Mouse (Mus musculus) liver, embryonic 14.5 days (tissue): ENCODE results near the gene Nfam1. TPM values are rescaled to one million over a fixed set of nuclear protein-coding genes. Genes with fewer than 3 reads are reported as not detected.

Experiments
- ATAC-seq: fragments of 200-750 bp; cut with Nextera tagmentation; 2 replicates; pipeline ENCODE4 v1.8.0; 2017; ENCODE audit warnings: moderate number of reproducible peaks, mild to moderate bottlenecking, moderate library complexity; ENCODE audit not compliant: insufficient read depth
- DNase-seq, 3 experiments: peaks; one replicate each; pipeline ENCODE4 v3.0.0-alpha.2; 2012 to 2013; ENCODE audit warnings: low read depth in 3 of 3, low spot score in 3 of 3
- H3K27ac ChIP-seq: fragments of 300-500 bp; sonication (generic); 2 replicates; pipeline ENCODE4 v1.5.1; 2014; ENCODE audit warnings: moderate library complexity, mild to moderate bottlenecking, control low read depth, inconsistent platforms
- H3K27me3 ChIP-seq: fragments of 300-500 bp; sonication (generic); 2 replicates; pipeline ENCODE4 v1.6.1; 2014; ENCODE audit warnings: mild to moderate bottlenecking, low read length, moderate library complexity; ENCODE audit not compliant: control insufficient read depth, insufficient read depth
- H3K36me3 ChIP-seq: fragments of 300-500 bp; sonication (generic); replicated peaks from 2 replicates; pipeline ENCODE4 v1.6.1; 2014; ENCODE audit warnings: low read depth; ENCODE audit not compliant: control insufficient read depth, insufficient read depth
- H3K4me1 ChIP-seq, 2 experiments: fragments of 200-500 bp in 1 of 2; fragments of 300-500 bp in 1 of 2; sonication (generic) in 1 of 2; replicated peaks; 2 replicates each; pipeline ENCODE4 v1.6.1; 2012 to 2014; ENCODE audit warnings: antibody characterized with exemption in 1 of 2, inconsistent platforms in 1 of 2, low read length in 1 of 2; ENCODE audit not compliant: control insufficient read depth in 2 of 2, insufficient read depth in 2 of 2
- H3K4me2 ChIP-seq: fragments of 300-500 bp; sonication (generic); 2 replicates; pipeline ENCODE4 v1.6.1; 2014; ENCODE audit warnings: low read depth, mild to moderate bottlenecking, control low read depth, moderate library complexity
- H3K4me3 ChIP-seq, 2 experiments: fragments of 200-500 bp in 1 of 2; fragments of 300-500 bp in 1 of 2; sonication (generic) in 1 of 2; 2 replicates each; pipeline ENCODE4 v1.5.1; 2012 to 2014; ENCODE audit warnings: low read depth in 2 of 2, low read length in 2 of 2, mild to moderate bottlenecking in 2 of 2, control low read depth in 1 of 2, inconsistent platforms in 1 of 2, moderate library complexity in 1 of 2; ENCODE audit not compliant: insufficient read depth in 1 of 2
- H3K9ac ChIP-seq: fragments of 300-500 bp; sonication (generic); replicated peaks from 2 replicates; pipeline ENCODE4 v1.6.1; 2014; ENCODE audit warnings: mild to moderate bottlenecking, control low read depth, moderate library complexity
- H3K9me3 ChIP-seq: fragments of 300-500 bp; sonication (generic); 2 replicates; pipeline ENCODE4 v1.6.1; 2016; ENCODE audit warnings: low read length, mixed read lengths; ENCODE audit not compliant: control insufficient read depth
- CTCF ChIP-seq: IDR thresholded peaks from 2 replicates; pipeline ENCODE4 v1.5.1; 2016; ENCODE audit warnings: antibody characterized with exemption, low read depth, control low read depth
- EP300 ChIP-seq: IDR thresholded peaks from 2 replicates; pipeline ENCODE4 v1.6.1; 2016; ENCODE audit warnings: antibody characterized with exemption, low read depth
- WGBS: fragments of 180-500 bp; shearing (Covaris S2); extraction: QIAGEN DNeasy Blood & Tissue Kit; methylation state at CpG from one replicate; pipeline ENCODE4 v1.1.7; 2014; ENCODE audit not compliant: insufficient replicate concordance; 5-methylcytosine and 5-hydroxymethylcytosine counted together
- polyA plus RNA-seq, 2 experiments: library from polyadenylated mRNA; depleted of rRNA in 1 of 2; stranded (reverse) in 1 of 2; unstranded in 1 of 2; fragments of >200 nt; fragmentation: Nextera tagmentation in 1 of 2; extraction: Ambion mirVana in 1 of 2; gene quantifications; 2 replicates each; pipeline versions ENCODE4 v1.2.1 to v1.2.3; 2012 to 2014

Nfam1 gene
- polyA plus RNA-seq, 2 experiments: 3.6 to 5.9 TPM

DNA sequence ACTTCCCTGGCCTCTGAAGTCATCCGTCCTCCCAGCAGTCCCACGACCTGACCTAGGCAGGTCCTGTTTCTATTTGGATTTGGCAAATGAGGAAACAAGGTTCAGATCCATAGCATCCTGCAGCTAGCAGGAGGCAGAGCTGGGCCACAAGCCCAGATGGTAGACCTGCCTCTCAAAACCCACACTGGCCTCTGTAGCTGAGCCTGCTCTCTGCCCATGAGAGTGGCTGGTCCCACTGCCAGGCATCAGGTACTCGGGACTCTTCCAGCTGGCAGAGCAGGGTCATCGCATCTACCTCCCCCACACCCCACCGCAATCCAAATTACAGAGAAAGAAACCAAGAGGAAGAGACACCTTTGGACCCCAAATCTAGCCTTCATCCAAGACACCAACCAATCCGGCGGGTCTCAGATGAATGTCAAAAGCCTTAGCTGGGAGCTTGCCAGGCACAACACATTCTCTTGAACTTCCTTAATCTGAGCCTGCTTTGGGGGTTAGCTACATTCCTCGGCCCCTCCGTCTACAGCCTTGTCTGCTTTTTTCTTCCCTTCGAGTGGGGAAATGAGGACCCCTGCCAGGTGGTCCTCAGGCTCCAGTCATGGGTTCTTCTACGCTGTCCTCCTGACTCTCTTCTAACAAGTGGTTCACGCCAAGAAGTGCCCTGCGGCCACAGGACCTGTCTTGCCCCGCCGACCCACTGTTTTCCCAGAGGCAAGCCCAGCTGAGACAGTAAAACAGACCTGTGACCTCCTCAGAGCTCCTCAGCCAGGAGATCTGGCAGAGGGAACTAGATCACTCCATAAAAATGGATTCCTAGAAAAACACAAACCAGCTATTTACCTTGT, 51.2 kb downstream of the Nfam1 start:
- WGBS: 33% methylated on average over 15 of the region's 15 CpGs
- Histone ChIP-seq H3K4me3 (no peak overlapping the region), H3K4me1 (no peaks in the 10 kb centered on the region)

DNA sequence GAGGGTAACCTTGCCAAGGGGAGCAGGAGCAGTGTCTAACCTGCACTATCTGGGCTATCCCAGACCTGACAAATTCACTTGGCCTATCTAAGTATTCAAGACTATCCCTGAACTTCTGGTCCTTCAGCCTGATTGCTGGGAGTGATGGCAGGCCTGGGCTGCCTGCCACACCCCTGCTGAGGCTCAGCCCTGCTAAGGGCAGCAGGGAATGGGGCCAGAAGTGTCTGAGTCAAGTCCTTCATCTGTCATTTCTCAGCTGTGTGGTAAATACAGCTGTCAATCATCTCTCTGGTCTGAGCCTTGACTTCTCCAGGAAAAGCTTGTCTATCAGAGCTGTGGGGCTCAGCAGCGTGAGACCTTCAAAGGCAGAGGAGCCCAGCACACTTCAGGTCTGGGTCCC, 53.6 kb downstream of the Nfam1 start:
- H3K4me2 ChIP-seq: no peak overlapping the region
- no peaks in the 10 kb centered on the region for H3K9me3 ChIP-seq
- no peak for ATAC-seq
- TF ChIP-seq EP300 (no peak), CTCF (no peak)
- 65% methylated on average over 1 of the region's 1 CpGs for WGBS
- no peak overlapping the region for H3K4me3 ChIP-seq
- peaks cover 11% of the 10 kb centered on the region for H3K27me3 ChIP-seq
- no peak overlapping the region for H3K27ac ChIP-seq
- H3K9ac ChIP-seq: no peak overlapping the region
- no peaks in the 10 kb centered on the region for H3K36me3 ChIP-seq
- DNase-seq: no peak
- no peaks in the 10 kb centered on the region for H3K4me1 ChIP-seq

More for the DNA sequence above, 51.2 kb downstream of the Nfam1 start:
- Histone ChIP-seq H3K4me2 (no peak overlapping the region), H3K9me3 (no peaks in the 10 kb centered on the region), H3K27me3 (peaks cover 22% of the 10 kb centered on the region), H3K36me3 (no peaks in the 10 kb centered on the region), H3K9ac (no peak overlapping the region), H3K27ac (no peak overlapping the region)
- ATAC-seq (no peak), DNase-seq (no peak)
- TF ChIP-seq EP300 (no peak), CTCF (no peak)

DNA sequence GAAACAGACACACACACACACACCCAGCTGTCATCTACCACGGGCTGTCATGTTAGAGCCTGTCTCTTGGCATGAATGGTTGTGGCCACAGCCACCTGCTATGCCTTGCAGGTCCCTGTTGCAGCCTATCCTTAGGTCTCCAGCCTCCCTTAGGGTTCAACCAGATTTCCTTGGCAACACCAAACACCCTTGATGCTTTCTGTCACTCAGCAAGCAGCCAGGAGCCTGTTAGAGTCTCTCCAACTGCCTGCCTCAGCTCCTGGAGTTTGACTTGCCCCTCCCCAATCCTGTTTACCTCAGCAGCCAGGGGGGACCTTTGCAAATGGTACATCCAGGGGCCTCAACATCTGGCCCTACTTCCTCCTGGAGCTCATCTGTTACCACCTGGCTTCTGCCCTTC, 58.6 kb downstream of the Nfam1 start:
- DNase-seq: no peak
- Histone ChIP-seq H3K4me3 (no peak overlapping the region), H3K4me2 (no peak overlapping the region), H3K27ac (no peak overlapping the region), H3K9me3 (no peaks in the 10 kb centered on the region), H3K36me3 (no peaks in the 10 kb centered on the region), H3K27me3 (no peaks in the 10 kb centered on the region), H3K9ac (no peak overlapping the region), H3K4me1 (no peaks in the 10 kb centered on the region)
- no peak for TF ChIP-seq EP300
- no peak for TF ChIP-seq CTCF
- ATAC-seq: no peak
- WGBS: 27% methylated on average over 1 of the region's 1 CpGs

DNA sequence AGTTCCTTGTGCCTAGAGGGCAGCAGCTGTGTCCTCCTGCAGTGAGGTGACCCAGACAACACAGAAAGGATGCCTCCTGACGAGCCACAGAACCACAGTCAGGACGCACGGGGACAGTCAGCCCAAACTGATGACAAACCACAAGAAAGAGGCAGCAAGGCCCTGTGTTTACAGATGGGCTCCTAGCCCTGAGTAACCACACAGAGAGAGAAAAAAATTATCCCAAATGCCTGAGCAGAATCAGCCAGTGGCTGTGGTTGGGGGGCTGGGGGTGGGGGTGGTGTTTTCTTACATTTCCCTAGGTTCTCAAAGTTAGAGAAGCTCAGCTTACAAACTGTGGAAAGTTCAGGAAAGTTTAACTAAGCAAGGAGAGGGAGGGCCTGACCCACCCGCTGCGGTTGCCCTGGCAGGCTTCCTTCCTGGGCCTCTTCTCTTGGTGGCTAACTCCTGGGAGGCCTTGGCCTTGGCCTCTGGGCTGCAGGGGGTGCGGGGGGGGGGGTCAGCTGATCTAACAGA, 63.8 kb downstream of the Nfam1 start:
- no peak overlapping the region for H3K9ac ChIP-seq
- no peaks in the 10 kb centered on the region for H3K9me3 ChIP-seq
- no peak for ATAC-seq
- no peak for DNase-seq
- H3K4me2 ChIP-seq: no peak overlapping the region
- no peak overlapping the region for H3K27ac ChIP-seq
- TF ChIP-seq EP300: no peak
- TF ChIP-seq CTCF: no peak
- peaks cover 5% of the 10 kb centered on the region for H3K27me3 ChIP-seq
- H3K4me3 ChIP-seq: no peak overlapping the region
- H3K4me1 ChIP-seq: peaks cover 0 to 2% of the 10 kb centered on the region in 2 experiments; a peak in 1 of 4 replicates
- no peaks in the 10 kb centered on the region for H3K36me3 ChIP-seq
- WGBS: 10% methylated on average over 6 of the region's 6 CpGs

DNA sequence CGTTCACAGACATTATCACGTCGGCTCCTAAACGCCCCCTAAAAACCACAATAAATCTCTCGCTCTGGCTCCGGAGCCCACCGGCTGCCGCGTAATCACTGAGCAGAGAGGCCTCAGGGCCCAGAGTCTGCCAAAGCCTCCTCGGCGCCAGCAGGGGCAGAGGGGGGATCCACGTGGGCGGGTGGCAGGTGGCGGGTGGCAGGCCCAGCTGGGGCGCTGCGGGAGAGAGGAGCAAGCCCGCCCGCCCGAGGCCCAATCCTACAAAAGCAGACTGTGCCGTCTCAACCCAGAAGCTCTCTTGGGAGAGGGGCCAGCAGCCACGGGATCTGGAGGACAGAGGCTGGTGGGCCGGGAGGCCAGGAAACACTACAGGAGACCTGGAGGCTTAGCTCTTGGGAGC, 64.7 kb downstream of the Nfam1 start:
- no peak for ATAC-seq
- Histone ChIP-seq H3K4me3 (no peak overlapping the region), H3K4me1 (peaks cover 0 to 2% of the 10 kb centered on the region in 2 experiments; a peak in 1 of 4 replicates), H3K4me2 (no peak overlapping the region; the same call in 1 of the 2 replicates), H3K9me3 (no peaks in the 10 kb centered on the region), H3K9ac (no peak overlapping the region), H3K27ac (no peak overlapping the region), H3K27me3 (peaks cover 11% of the 10 kb centered on the region), H3K36me3 (no peaks in the 10 kb centered on the region)
- no peak for DNase-seq
- 5% methylated on average over 22 of the region's 22 CpGs for WGBS
- TF ChIP-seq CTCF (no peak), EP300 (no peak)
